Mouse (Mus musculus) brain, embryonic 14.5 days (tissue): ENCODE data around the gene Klf16. TPM values are rescaled to one million over a fixed set of nuclear protein-coding genes. Genes with fewer than 3 reads are reported as not detected.
A peak's percentile ranks its signal among the peaks of the same experiment; 100 is the strongest.

Source experiments
- DNase-seq: peaks from one replicate; pipeline ENCODE4 v3.0.0-alpha.2; 2011; ENCODE audit warnings: low read depth
- CTCF ChIP-seq: fragments of 200-500 bp; IDR thresholded peaks from 2 replicates; pipeline ENCODE4 v1.5.1; 2012; ENCODE audit warnings: inconsistent platforms, mild to moderate bottlenecking, moderate library complexity, borderline replicate concordance; ENCODE audit not compliant: insufficient read depth, insufficient read length; ENCODE audit errors: extremely low read depth
- POLR2A ChIP-seq: fragments of 200-500 bp; IDR thresholded peaks from 2 replicates; pipeline ENCODE4 v1.6.1; 2012; ENCODE audit warnings: mild to moderate bottlenecking, inconsistent platforms, borderline replicate concordance; ENCODE audit not compliant: poor library complexity, insufficient read depth, insufficient read length, severe bottlenecking; ENCODE audit errors: extremely low read depth
- polyA plus RNA-seq: library from polyadenylated mRNA; depleted of rRNA; stranded (reverse); fragments of >200 nt; gene quantifications from 2 replicates; pipeline ENCODE4 v1.2.3, GENCODE M21; 2012; rRNA removed

Klf16 gene
- polyA plus RNA-seq, 1 experiment, result 12.2 TPM

DNA sequence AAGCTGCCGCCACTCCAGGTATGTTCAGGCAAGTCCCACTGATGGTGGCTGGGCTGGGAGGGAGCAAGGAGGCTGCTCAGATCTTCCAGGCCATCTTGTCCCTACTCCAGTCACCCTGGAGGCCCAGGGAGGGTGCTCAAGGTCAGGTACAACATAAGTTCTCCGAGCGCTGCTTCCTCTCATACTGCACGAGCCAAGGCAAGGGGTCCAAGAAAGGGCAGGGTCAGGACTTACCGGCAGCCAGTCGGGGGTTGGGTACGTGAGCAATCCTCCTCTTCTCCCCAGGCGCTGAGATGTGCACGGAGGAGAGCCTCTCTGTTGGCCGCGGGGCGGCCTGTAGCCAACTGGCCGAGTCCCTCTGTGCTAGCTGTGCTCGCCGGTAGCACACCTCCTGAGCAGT, 29.6 kb downstream of the Klf16 start:
- DNase-seq, result no peak
- TF ChIP-seq POLR2A (no peak), CTCF (no peak)

DNA sequence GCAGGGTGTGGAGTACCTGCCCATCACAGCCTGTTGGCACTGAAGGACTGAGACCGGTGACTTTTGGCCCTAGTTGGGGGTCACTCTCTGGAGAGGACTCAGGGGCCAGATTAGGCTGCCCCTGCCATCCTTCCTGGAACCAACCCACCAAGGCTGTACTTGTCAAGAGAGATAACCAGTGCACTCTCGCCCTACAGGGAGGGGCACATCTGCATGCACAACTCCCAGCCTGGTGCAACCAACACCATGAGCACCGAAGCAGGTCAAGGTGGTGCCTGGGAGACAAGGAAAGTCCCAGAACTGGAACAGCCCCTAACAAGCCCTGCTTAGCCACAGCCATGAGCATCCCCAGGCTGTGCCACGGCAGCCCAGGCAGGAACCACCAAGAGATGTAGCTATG, 30.2 kb downstream of the Klf16 start:
- DNase-seq, result no peak
- TF ChIP-seq POLR2A (no peak), CTCF (no peak)

DNA sequence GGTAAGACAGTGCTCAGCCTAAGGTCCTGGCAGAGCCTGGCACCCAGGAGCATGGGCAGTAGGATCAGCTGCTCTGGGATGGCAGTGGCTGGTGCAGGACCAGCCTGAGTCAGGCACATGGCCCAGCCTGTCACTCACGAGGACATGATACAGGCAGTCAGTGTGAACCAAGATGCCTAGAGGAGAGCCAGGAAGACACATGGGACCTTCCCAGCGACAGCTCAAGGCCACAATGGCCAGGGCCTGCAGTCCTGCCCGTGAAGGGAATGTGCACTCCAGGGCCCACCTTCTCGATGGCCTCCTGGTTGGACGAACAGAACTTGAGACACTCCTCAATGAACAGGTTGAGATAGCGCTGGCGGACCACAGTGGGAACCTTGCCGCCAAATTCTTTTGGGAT, 31.5 kb downstream of the Klf16 start:
- TF ChIP-seq CTCF, result no peak
- TF ChIP-seq POLR2A, result no peak
- DNase-seq, result no peak

DNA sequence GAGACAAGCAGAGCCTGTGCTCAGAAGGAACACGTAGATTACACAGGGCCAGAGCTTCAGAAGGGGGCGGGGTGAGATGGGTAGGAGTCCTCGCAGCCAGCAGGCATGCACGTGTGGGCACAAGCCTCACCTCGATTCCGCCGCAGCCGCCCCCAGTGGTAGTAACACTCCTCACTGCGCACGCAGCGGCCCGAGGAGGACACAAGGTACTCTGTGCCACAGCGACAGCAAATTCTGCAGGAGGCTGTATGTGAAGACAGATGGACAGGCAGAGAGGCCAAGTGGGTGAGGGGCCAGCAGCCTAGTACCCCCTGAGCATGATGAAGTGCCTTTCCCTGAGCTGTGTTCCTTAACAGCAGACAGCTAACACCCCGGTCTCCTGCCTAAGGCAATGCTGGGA, 33.2 kb downstream of the Klf16 start:
- no peak for DNase-seq
- TF ChIP-seq CTCF, result no peak
- TF ChIP-seq POLR2A, result no peak

DNA sequence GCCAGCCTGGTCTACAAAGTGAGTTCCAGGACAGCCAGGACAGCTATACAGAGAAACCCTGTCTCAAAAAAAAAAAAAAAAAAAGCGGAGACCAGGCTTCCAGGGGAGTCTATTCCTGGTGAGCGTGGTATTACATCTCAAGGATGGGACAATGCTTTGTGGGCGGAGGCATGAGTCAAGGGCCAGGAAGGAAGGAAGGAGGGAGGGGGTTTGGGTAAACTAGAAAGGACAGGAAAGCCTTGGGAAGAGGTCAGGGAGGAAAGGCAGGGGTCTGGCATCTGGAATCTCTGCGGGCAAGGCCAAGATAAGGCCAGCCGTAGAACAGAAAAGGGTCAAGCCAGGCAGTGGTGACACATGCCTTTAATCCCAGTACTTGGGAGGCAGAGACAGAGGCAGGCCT, 37.6 kb downstream of the Klf16 start:
- no peak for TF ChIP-seq CTCF
- TF ChIP-seq POLR2A, result no peak
- DNase-seq, result no peak

DNA sequence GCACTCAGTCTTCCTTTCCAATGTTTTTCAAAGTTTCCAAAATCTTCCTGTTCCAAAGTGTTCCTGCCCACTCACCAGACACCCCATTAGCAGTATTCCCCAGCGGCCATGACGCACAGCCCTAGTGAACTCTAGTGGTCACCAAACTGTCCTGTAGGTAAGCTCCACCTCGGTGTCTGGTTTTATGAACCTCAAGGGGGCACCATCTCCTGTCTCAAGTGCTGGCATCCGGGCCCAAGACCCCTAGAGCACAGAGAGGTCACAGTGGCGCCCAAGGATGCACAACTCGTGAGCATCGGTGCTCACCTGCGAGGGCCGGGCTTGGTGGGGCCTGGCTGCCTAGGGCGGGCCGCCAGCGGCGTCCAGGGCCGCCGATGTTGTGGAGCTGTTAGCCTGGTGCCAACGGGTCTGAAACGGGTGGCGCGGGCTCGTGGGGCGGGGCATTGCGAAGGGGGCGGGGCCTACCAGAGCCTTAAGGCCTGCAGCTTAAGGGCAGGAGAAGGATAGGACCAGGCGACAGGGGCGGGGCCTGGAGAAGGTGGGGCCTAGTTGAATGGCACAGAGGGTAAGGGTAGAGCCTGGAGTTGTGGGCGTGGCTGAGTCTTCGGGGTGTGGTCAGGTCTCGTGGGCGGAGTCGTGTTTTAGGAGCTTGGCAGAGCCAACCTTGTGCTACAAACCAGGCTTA, 38.3 kb downstream of the Klf16 start, which contains the start of gene Atp8b3:
TSS of gene Atp8b3 (minus strand) at position 415 of the 685 bp plus-strand sequence.
- DNase-seq, result peak; percentile 74
- TF ChIP-seq CTCF (no peak), POLR2A (no peak)

DNA sequence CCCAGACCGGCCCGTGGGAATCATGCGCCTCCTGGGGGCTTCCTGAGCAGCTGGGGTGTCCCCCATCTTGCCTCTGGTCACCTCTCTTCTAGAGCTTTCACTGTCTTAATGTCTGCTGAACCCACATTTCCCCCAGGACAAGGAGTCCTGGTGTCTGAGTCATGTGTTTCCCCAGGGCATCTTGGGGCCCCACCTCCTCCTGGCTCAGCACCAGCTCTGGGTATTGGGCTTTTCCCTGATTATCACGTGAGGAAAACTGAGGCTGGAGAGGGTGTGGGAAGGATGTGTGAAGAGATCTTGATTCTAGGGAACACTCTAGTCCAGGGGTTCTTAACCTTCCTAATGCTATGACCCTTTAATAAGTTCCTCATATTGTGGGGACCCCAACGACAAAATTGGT, 38.9 kb downstream of the Klf16 start:
- DNase-seq, result no peak

DNA sequence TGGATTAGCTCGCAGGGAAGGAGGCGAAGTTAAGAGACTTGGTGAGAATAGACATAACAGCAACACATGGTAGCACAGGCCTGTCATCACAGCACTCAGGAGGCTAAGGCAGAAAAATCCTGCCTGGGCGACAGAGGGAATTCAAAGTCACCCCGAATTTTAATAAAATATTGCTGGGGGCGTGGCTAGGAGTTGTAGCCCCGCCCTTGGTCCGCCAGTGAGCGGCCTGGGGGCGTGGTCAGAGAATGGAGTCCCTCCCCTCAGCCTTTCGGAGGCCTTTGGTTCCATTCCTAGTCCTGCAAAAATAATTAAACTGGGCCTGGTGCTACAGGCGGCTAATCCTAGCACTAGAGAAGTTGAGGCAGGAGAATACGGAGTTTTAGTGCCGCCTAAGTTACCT, 41.4 kb downstream of the Klf16 start:
- no peak for DNase-seq
- TF ChIP-seq CTCF (no peak), POLR2A (no peak)

More for the DNA sequence above, 38.9 kb downstream of the Klf16 start:
- TF ChIP-seq CTCF (no peak), POLR2A (no peak)

DNA sequence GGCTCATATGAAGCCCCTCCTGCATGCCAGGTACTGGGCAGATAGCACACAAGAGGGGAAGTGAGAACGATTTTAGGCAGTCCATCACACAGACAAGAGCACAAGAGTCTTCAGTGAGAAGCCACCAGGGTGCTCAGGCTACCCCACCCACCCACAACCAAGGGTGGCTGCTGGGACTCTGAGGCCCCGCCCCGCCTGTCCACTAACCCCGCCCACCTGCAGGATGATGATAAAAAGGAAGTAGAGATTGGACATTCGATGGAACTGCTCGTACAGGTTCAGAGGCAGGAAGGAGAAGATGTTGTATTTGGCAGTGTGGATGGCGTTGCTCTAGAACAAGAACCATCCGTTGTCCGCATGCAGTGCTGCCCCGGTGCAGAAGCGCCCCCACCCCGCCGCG, 42.0 kb downstream of the Klf16 start:
- TF ChIP-seq CTCF (no peak), POLR2A (no peak)
- DNase-seq, result no peak

DNA sequence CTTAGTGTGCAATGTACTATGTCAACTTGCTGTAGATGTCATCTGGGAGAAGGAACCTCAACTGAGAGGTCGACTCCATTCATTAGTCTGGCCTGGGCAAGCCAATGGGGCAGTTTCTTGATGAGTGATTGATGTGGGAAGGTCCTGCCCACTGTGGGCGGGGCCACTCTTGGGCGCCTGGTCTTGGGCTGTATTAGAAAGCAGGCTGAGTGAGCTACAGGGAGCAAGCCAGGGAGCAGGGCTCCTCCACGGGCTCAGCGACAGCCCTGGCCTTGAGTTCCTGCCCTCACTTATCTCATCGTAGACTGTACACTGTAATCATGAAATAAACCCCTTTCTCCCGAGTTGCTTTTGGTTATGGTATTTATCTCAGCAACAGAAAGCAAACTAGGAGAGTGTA, 43.4 kb downstream of the Klf16 start:
- no peak for TF ChIP-seq CTCF
- DNase-seq, result peak; percentile 19

DNA sequence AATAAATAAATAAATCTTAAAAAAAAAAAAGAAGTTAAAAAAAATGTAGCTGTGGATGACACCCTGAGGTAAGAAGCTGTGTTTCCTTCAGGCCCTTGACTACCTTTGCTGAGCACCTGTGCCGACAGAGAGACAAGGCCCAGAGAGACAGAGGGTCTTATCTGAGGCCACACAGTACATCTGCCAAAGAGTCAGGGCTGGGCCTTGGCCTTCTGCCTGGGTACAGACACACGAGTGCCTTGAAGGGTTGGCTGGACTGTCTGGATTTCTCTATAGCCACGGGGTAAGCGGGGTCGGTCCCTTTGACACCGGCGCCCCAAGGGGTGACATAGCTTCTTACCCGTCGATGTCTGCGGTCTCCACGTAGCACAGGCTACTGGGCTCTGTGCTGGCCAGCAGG, 44.3 kb downstream of the Klf16 start:
- TF ChIP-seq CTCF, result no peak
- TF ChIP-seq POLR2A, result no peak
- DNase-seq, result no peak

DNA sequence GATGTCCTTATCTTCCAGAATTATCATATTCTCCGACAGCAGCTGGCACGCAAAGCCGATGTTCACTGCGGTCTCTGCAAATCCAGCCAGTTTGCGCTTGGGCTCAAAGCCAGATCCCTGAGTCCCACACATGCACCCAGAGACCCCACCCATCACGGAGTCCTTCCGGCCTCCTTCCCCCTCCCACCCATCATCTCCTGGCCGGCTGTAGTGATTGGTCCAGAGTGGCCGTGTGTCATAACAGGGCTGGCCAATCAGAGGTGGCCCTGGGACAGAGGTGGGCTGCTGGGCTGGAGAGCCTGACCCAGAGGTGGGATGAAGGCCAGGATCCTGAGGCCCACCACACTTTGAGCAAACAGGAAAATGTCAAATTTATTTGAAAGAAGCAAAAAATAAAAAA, 50.9 kb downstream of the Klf16 start:
- TF ChIP-seq CTCF, result no peak
- no peak for TF ChIP-seq POLR2A
- DNase-seq, result peak; percentile 70

DNA sequence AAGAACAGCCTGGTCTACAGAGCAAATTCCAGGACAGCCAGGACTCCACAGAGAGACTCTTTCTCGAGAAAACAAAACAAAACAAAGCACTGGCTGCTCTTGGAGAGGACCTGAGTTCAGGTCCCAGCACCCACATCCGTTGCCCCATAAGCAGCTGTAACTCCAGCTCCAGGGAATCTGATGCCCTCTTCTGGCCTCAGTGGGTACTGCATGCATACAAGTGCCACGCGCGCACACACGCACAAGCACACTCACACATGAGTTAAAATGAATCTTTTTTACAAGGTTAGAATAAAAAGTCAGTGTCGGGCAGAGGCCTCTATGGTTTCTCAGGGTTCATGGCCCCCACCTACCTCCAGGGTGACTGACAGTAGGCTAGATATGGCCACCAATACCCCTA, 53.8 kb downstream of the Klf16 start:
- no peak for DNase-seq
- TF ChIP-seq POLR2A (no peak), CTCF (peak; percentile 38; the same call in 1 of the 2 replicates)

DNA sequence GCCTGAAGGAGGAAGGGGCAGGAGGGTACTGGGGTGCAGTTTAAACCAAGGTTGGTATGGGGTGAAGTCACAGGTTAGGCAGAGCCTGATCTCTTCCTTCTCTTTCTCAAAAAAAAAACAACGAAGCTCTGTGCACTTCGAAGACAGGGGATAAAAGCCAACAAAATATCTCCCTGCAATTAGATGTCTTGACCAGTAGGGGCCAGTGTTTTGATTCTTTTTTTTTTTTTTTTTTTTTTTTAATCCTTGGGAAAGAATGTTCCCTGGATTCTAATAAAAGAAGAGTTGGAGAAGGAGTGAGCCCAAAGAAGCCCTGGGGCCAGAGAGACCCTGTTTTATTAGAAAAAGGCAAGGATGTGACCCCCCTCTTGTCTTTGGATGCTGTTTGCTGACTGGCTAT, 57.8 kb downstream of the Klf16 start:
- no peak for DNase-seq
- TF ChIP-seq POLR2A (no peak), CTCF (peak; percentile 13; the same call in 1 of the 2 replicates)

Other genes starting within 250 kb of the Klf16 start
- 4.5 and 6.0 TPM in 2 replicates for gene Pcsk4, start 247.8 kb downstream of the Klf16 start, polyA plus RNA-seq
- 1.7 and 4.6 TPM in 2 replicates for gene Reep6, start 247.4 kb downstream of the Klf16 start, polyA plus RNA-seq
- 1.4 and 1.5 TPM in 2 replicates for gene Adamtsl5, start 228.9 kb downstream of the Klf16 start, polyA plus RNA-seq
- gene Plk5, start 220.9 kb downstream of the Klf16 start, polyA plus RNA-seq, result 3.9 and 4.7 TPM in 2 replicates
- gene Mex3d, start 189.7 kb downstream of the Klf16 start, polyA plus RNA-seq, result 112 and 115 TPM in 2 replicates
- gene Mbd3, start 177.8 kb downstream of the Klf16 start, polyA plus RNA-seq, result 265 and 292 TPM in 2 replicates
- gene Uqcr11, start 170.5 kb downstream of the Klf16 start, polyA plus RNA-seq, result 597 and 852 TPM in 2 replicates
- gene Tcf3, start 143.7 kb downstream of the Klf16 start, polyA plus RNA-seq, result 128 and 138 TPM in 2 replicates
- gene Onecut3, start 82.5 kb downstream of the Klf16 start, polyA plus RNA-seq, result 5.0 and 10.9 TPM in 2 replicates
- 0.76 and 0.86 TPM in 2 replicates for gene Atp8b3, start 38.2 kb downstream of the Klf16 start, polyA plus RNA-seq
- gene Rexo1, start 15.8 kb downstream of the Klf16 start, polyA plus RNA-seq, result 59.9 and 72.0 TPM in 2 replicates
- 170 and 188 TPM in 2 replicates for gene Abhd17a, start 13.0 kb upstream of the Klf16 start, polyA plus RNA-seq
- 62.0 and 62.5 TPM in 2 replicates for gene Scamp4, start 25.6 kb upstream of the Klf16 start, polyA plus RNA-seq
- 12.7 and 17.3 TPM in 2 replicates for gene Adat3, start 25.6 kb upstream of the Klf16 start, polyA plus RNA-seq
- gene Gm49322, start 28.7 kb upstream of the Klf16 start, polyA plus RNA-seq, result 4.2 and 4.5 TPM in 2 replicates
- 213 and 237 TPM in 2 replicates for gene Csnk1g2, start 45.5 kb upstream of the Klf16 start, polyA plus RNA-seq
- gene Btbd2, start 79.8 kb upstream of the Klf16 start, polyA plus RNA-seq, result 91.9 and 113 TPM in 2 replicates
- gene Mknk2, start 100.8 kb upstream of the Klf16 start, polyA plus RNA-seq, result 96.9 and 115 TPM in 2 replicates
- 36.9 and 47.3 TPM in 2 replicates for gene Mob3a, start 124.7 kb upstream of the Klf16 start, polyA plus RNA-seq
- gene Izumo4, start 124.9 kb upstream of the Klf16 start, polyA plus RNA-seq, result 47.6 and 70.2 TPM in 2 replicates
- 155 and 176 TPM in 2 replicates for gene Ap3d1, start 164.9 kb upstream of the Klf16 start, polyA plus RNA-seq
- gene Dot1l, start 177.9 kb upstream of the Klf16 start, polyA plus RNA-seq, result 36.1 and 77.6 TPM in 2 replicates
- gene Sf3a2, start 220.9 kb upstream of the Klf16 start, polyA plus RNA-seq, result 76.3 and 77.0 TPM in 2 replicates
- gene Plekhj1, start 221.3 kb upstream of the Klf16 start, polyA plus RNA-seq, result 88.7 and 125 TPM in 2 replicates
- 1.7 and 2.1 TPM in 2 replicates for gene Amh, start 227.9 kb upstream of the Klf16 start, polyA plus RNA-seq
- 0.21 and 0.45 TPM in 2 replicates for gene Jsrp1, start 236.2 kb upstream of the Klf16 start, polyA plus RNA-seq
- 685 and 1,025 TPM in 2 replicates for gene Oaz1, start 249.3 kb upstream of the Klf16 start, polyA plus RNA-seq